Mouse (Mus musculus): ENCODE results near the gene Abr.

Abr gene

GRCm38 (mm10) chr11:76623206-76623961 lies 1.3 kb upstream of the Abr start:
- DNase-seq (ENCODE audit: extremely low spot score, low spot score): peak; percentile 78

GRCm38 (mm10) chr11:76622566-76623205 lies 572 bp upstream of the Abr start:
- DNase-seq (ENCODE audit: extremely low spot score, low spot score): peak; percentile 65

- no peak for DNase-seq (ENCODE audit: extremely low spot score, low spot score)
These were observed 4.0 kb downstream of the Abr start for GRCm38 (mm10) chr11:76618134-76618533.

GRCm38 (mm10) chr11:76614246-76614645 lies 7.9 kb downstream of the Abr start:
- no peak for DNase-seq (ENCODE audit: extremely low spot score, low spot score)

- peak; percentile 66 for DNase-seq (ENCODE audit: extremely low spot score, low spot score)
These were observed 9.4 kb downstream of the Abr start for GRCm38 (mm10) chr11:76612638-76613104.

GRCm38 (mm10) chr11:76610948-76611347 lies 11.2 kb downstream of the Abr start:
- DNase-seq (ENCODE audit: extremely low spot score, low spot score): no peak

GRCm38 (mm10) chr11:76606521-76606920 lies 15.6 kb downstream of the Abr start:
- DNase-seq (ENCODE audit: extremely low spot score, low spot score): no peak

GRCm38 (mm10) chr11:76599219-76599618 lies 22.9 kb downstream of the Abr start:
- DNase-seq (ENCODE audit: extremely low spot score, low spot score): no peak

- no peak for DNase-seq (ENCODE audit: extremely low spot score, low spot score)
These were observed 23.4 kb downstream of the Abr start for GRCm38 (mm10) chr11:76598757-76599156.

GRCm38 (mm10) chr11:76593620-76594326 lies 28.3 kb downstream of the Abr start:
- no peak for DNase-seq (ENCODE audit: extremely low spot score, low spot score)

- no peak for DNase-seq (ENCODE audit: extremely low spot score, low spot score)
These were observed 32.4 kb downstream of the Abr start for GRCm38 (mm10) chr11:76589746-76590145.

- no peak for DNase-seq (ENCODE audit: extremely low spot score, low spot score)
These were observed 33.3 kb downstream of the Abr start for GRCm38 (mm10) chr11:76588632-76589485.

- no peak for DNase-seq (ENCODE audit: extremely low spot score, low spot score)
These were observed 34.1 kb downstream of the Abr start for GRCm38 (mm10) chr11:76588032-76588431.

GRCm38 (mm10) chr11:76587333-76587732 lies 34.8 kb downstream of the Abr start:
- no peak for DNase-seq (ENCODE audit: extremely low spot score, low spot score)

- DNase-seq (ENCODE audit: extremely low spot score, low spot score): no peak
These were observed 36.0 kb downstream of the Abr start for GRCm38 (mm10) chr11:76586119-76586518.

GRCm38 (mm10) chr11:76577588-76578257 lies 44.4 kb downstream of the Abr start:
- DNase-seq (ENCODE audit: extremely low spot score, low spot score): peak; percentile 93

GRCm38 (mm10) chr11:76572820-76573385 lies 49.2 kb downstream of the Abr start:
- no peak for DNase-seq (ENCODE audit: extremely low spot score, low spot score)

- no peak for DNase-seq (ENCODE audit: extremely low spot score, low spot score)
These were observed 50.5 kb downstream of the Abr start for GRCm38 (mm10) chr11:76571613-76571929.

- peak; percentile 80 for DNase-seq (ENCODE audit: extremely low spot score, low spot score)
These were observed 51.1 kb downstream of the Abr start for GRCm38 (mm10) chr11:76570741-76571612.

All from neural tube, embryonic 10.5 days (tissue).